Mouse (Mus musculus) CH12.LX (cell line): ENCODE measurements around the gene 1700019A02Rik.

Experiments
- BHLHE40 ChIP-seq: IDR thresholded peaks from 2 replicates; pipeline ENCODE4 v1.6.1; 2011; ENCODE audit warnings: mild to moderate bottlenecking, low read depth, low read length, improper control_type of control experiment
- GABPA ChIP-seq: IDR thresholded peaks from 2 replicates; pipeline ENCODE4 v1.6.1; 2012; ENCODE audit warnings: low read depth, low read length, improper control_type of control experiment, inconsistent platforms; ENCODE audit not compliant: insufficient replicate concordance
- HCFC1 ChIP-seq: IDR thresholded peaks from 2 replicates; pipeline ENCODE4 v1.6.1; 2012; ENCODE audit warnings: low read depth, mild to moderate bottlenecking, inconsistent platforms, low read length, improper control_type of control experiment
- JUND ChIP-seq: conservative IDR thresholded peaks from 2 replicates; pipeline ENCODE4 v1.6.1; 2011; ENCODE audit warnings: low read depth, low read length, improper control_type of control experiment
- KAT2A ChIP-seq: IDR thresholded peaks from 2 replicates; pipeline ENCODE4 v1.6.1; 2012; ENCODE audit warnings: low read length, improper control_type of control experiment, inconsistent platforms; ENCODE audit not compliant: insufficient replicate concordance
- MAX ChIP-seq: IDR thresholded peaks from 2 replicates; pipeline ENCODE4 v1.6.1; 2011; ENCODE audit warnings: low read length, improper control_type of control experiment
- POLR2A ChIP-seq: IDR thresholded peaks from 2 replicates; pipeline ENCODE4 v1.6.1; 2011; ENCODE audit warnings: low read depth, mild to moderate bottlenecking, improper control_type of control experiment, low read length
- POLR2AphosphoS2 ChIP-seq: IDR thresholded peaks from 2 replicates; pipeline ENCODE4 v1.6.1; 2011; ENCODE audit warnings: low read depth, low read length, improper control_type of control experiment
- SMC3 ChIP-seq: IDR thresholded peaks from 2 replicates; pipeline ENCODE4 v1.6.1; 2011; ENCODE audit warnings: low read depth, low read length, improper control_type of control experiment
- ZMIZ1 ChIP-seq: IDR thresholded peaks from 2 replicates; pipeline ENCODE4 v1.6.1; 2012; ENCODE audit warnings: low read depth, mild to moderate bottlenecking, inconsistent platforms, low read length, improper control_type of control experiment

DNA sequence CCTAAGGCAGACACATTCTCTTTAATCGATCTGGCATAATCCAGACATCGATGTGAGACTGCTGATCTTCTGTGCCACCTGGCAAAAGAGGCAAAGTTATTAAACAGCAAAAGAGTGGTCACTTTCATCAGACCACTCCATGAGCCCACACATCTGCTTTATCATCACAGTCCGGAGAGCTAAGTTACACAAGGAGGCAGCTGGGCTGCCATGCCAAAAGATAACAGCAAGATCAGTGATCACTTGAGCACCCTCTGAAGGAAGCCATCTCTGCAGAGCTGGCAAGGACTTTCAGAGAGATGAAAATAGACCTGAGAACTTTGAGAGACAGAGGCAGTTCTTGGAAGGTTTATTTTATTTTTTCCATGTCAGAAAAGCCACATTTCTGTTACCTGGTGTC, 7.1 kb upstream of the 1700019A02Rik start:
- TF ChIP-seq MAX, result no peak
- TF ChIP-seq KAT2A, result no peak
- no peak for TF ChIP-seq POLR2A
- no peak for TF ChIP-seq HCFC1
- no peak for TF ChIP-seq ZMIZ1
- no peak for TF ChIP-seq SMC3
- no peak for TF ChIP-seq JUND
- TF ChIP-seq POLR2AphosphoS2, result no peak
- TF ChIP-seq GABPA, result no peak
- no peak for TF ChIP-seq BHLHE40
